Mouse (Mus musculus) layer of hippocampus, postnatal 10 days (tissue): ENCODE measurements around the gene Sh3glb1. TPM values are rescaled to one million over a fixed set of nuclear protein-coding genes. Genes with fewer than 3 reads are reported as not detected.

Experiments used
- DNase-seq, 2 experiments: peaks; one replicate each; pipeline ENCODE4 v3.0.0; 2021; ENCODE audit warnings: low spot score in 2 of 2
- total RNA-seq, 2 experiments: library from RNA; stranded (reverse); gene quantifications; 2 replicates each; pipeline ENCODE4 v1.2.3; 2021

The Sh3glb1 gene
- total RNA-seq, 2 experiments from 2014 or later: 101 to 110 TPM

GRCm38 (mm10) chr3:144715901-144716300 is 4.2 kb downstream of the Sh3glb1 start:
- no peak for DNase-seq

- DNase-seq: no peak
These were observed 5.1 kb downstream of the Sh3glb1 start for GRCm38 (mm10) chr3:144715033-144715432.

- no peak for DNase-seq
These were observed 5.5 kb downstream of the Sh3glb1 start for GRCm38 (mm10) chr3:144714606-144715005.

GRCm38 (mm10) chr3:144714126-144714525 is 6.0 kb downstream of the Sh3glb1 start:
- no peak for DNase-seq

- no peak for DNase-seq
These were observed 8.4 kb downstream of the Sh3glb1 start for GRCm38 (mm10) chr3:144711607-144712206.

- no peak for DNase-seq
These were observed 11.5 kb downstream of the Sh3glb1 start for GRCm38 (mm10) chr3:144708612-144709011.

GRCm38 (mm10) chr3:144703959-144704358 is 16.2 kb downstream of the Sh3glb1 start:
- DNase-seq: no peak

GRCm38 (mm10) chr3:144698790-144699433 is 21.2 kb downstream of the Sh3glb1 start:
- no peak for DNase-seq

GRCm38 (mm10) chr3:144697942-144698341 is 22.2 kb downstream of the Sh3glb1 start:
- DNase-seq: no peak

GRCm38 (mm10) chr3:144697154-144697553 is 23.0 kb downstream of the Sh3glb1 start:
- DNase-seq: no peak

GRCm38 (mm10) chr3:144694941-144695340 is 25.2 kb downstream of the Sh3glb1 start:
- no peak for DNase-seq

GRCm38 (mm10) chr3:144694040-144694439 is 26.1 kb downstream of the Sh3glb1 start:
- no peak for DNase-seq

GRCm38 (mm10) chr3:144692052-144692451 is 28.1 kb downstream of the Sh3glb1 start:
- DNase-seq: no peak

GRCm38 (mm10) chr3:144689236-144689635 is 30.9 kb downstream of the Sh3glb1 start:
- no peak for DNase-seq

- no peak for DNase-seq
These were observed 31.9 kb downstream of the Sh3glb1 start for GRCm38 (mm10) chr3:144688284-144688683.

GRCm38 (mm10) chr3:144687618-144688017 is 32.5 kb downstream of the Sh3glb1 start:
- DNase-seq: no peak

- no peak for DNase-seq
These were observed 34.0 kb downstream of the Sh3glb1 start for GRCm38 (mm10) chr3:144686146-144686545.

- DNase-seq: no peak
These were observed 36.9 kb downstream of the Sh3glb1 start for GRCm38 (mm10) chr3:144683136-144683814.

- no peak for DNase-seq
These were observed 38.6 kb downstream of the Sh3glb1 start for GRCm38 (mm10) chr3:144681542-144681941.

GRCm38 (mm10) chr3:144679701-144680159 is 40.4 kb downstream of the Sh3glb1 start:
- DNase-seq: no peak

GRCm38 (mm10) chr3:144679137-144679536 is 41.0 kb downstream of the Sh3glb1 start:
- no peak for DNase-seq

- no peak for DNase-seq
These were observed 42.4 kb downstream of the Sh3glb1 start for GRCm38 (mm10) chr3:144677751-144678150.
